Mouse (Mus musculus) small intestine, adult 2 months (tissue): ENCODE data around the gene Plppr1.

Source experiments
- CTCF ChIP-seq: fragments of 200-500 bp; IDR thresholded peaks from 2 replicates; pipeline ENCODE4 v1.5.1; 2012; ENCODE audit warnings: low read depth, mild to moderate bottlenecking, control low read depth, inconsistent platforms, low read length, moderate library complexity, mixed read lengths; ENCODE audit not compliant: insufficient replicate concordance, insufficient read length; ENCODE audit errors: extremely low read depth
- POLR2A ChIP-seq: fragments of 200-500 bp; IDR thresholded peaks from 2 replicates; pipeline ENCODE4 v1.6.1; 2012; ENCODE audit warnings: low read depth, mild to moderate bottlenecking, control low read depth, inconsistent platforms, low read length, moderate library complexity

- TF ChIP-seq POLR2A: no peak
- TF ChIP-seq CTCF: no peak
Observed at GRCm38 (mm10) chr4:49109989-49110388, 50.9 kb downstream of the Plppr1 start.
